Mouse (Mus musculus) megakaryocyte, embryonic 14.5 days (primary cell): ENCODE data around the gene Mysm1. TPM values are rescaled to one million over a fixed set of nuclear protein-coding genes. Genes with fewer than 3 reads are reported as not detected.
A peak's percentile ranks its signal among the peaks of the same experiment; 100 is the strongest.

ENCODE experiments used
- H3K27me3 ChIP-seq: replicated peaks from 2 replicates; pipeline ENCODE3; 2012; ENCODE audit warnings: inconsistent platforms
- H3K36me3 ChIP-seq: replicated peaks from 2 replicates; pipeline ENCODE3; 2012; ENCODE audit warnings: low read length, inconsistent platforms, mixed read lengths
- H3K4me1 ChIP-seq: 2 replicates; pipeline ENCODE4 v1.6.1; 2012; ENCODE audit warnings: inconsistent platforms
- H3K4me3 ChIP-seq: replicated peaks from 2 replicates; pipeline ENCODE3; 2012; ENCODE audit warnings: moderate library complexity, mild to moderate bottlenecking, inconsistent platforms
- H3K9me3 ChIP-seq: 2 replicates; pipeline ENCODE4 v1.6.1; 2012; ENCODE audit warnings: inconsistent platforms
- FLI1 ChIP-seq: IDR thresholded peaks from 2 replicates; pipeline ENCODE4 v1.6.1; 2012; ENCODE audit warnings: low read length, inconsistent platforms, mixed read lengths
- GATA1 ChIP-seq: IDR thresholded peaks from 3 replicates; pipeline ENCODE4 v1.6.1; 2012; ENCODE audit warnings: mixed read lengths, low read length, inconsistent platforms, borderline replicate concordance
- polyA plus RNA-seq: library from polyadenylated mRNA; stranded (reverse); fragments of >175 nt; gene quantifications from 2 replicates; pipeline ENCODE4 v1.2.3, GENCODE M21; 2012; ENCODE audit warnings: low replicate concordance; ENCODE audit not compliant: insufficient read depth

Mysm1 gene
- 0.39 TPM in 1 of 2 replicates, not detected in the other for polyA plus RNA-seq

- Histone ChIP-seq H3K9me3 (no peaks in the 10 kb centered on the region), H3K4me3 (peak within 1 kb of the TSS; percentile 94), H3K36me3 (peaks cover 27% of the 10 kb centered on the region), H3K4me1 (peaks cover 25% of the 10 kb centered on the region), H3K27me3 (no peaks in the 10 kb centered on the region)
- no peak for TF ChIP-seq GATA1
- no peak; the same call in 1 of the 2 replicates for TF ChIP-seq FLI1
These were observed at the start of gene Mysm1 for GRCm38 (mm10) chr4:94978590-94979499. Gene Mysm1, minus strand, starts transcription at chr4:94979100.

- Histone ChIP-seq H3K27me3 (peaks cover 13% of the 10 kb centered on the region), H3K4me1 (peaks cover 9% of the 10 kb centered on the region)
- TF ChIP-seq FLI1 = no peak
- TF ChIP-seq GATA1 = no peak
These were observed 47.1 kb upstream of the Mysm1 start for GRCm38 (mm10) chr4:95025847-95026600.

DNA sequence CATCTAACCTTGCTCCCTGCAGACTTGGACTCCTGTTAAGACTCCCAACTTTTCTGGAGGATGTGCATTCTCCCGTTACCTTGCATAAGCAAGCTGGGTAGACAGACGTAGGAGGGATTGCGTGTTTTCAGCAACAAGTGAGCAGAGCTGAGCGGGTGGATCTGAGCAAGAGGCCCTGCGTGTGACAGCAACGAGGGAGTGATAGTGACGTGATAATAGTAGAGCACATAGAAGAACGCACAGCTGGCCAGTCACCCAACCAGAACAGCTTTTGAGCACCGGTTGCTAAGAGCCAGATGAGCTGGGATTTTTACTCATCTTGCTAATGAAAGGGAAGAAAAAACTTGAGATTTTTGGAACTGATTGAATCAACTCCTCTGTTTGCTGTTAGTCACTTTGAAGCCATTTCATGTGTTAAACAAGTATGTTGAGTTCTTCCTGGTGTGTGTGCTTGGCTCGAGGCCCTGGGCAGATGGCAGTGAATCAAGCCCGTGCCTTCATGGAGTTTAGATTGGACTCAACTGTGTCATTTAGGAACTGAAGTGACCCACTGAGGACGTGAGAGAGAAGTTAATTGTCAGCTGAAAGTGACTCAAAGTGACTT is 44.6 kb upstream of the Mysm1 start:
- no peak overlapping the region for H3K4me3 ChIP-seq
- H3K36me3 ChIP-seq = no peaks in the 10 kb centered on the region
- H3K27me3 ChIP-seq = peaks cover 14% of the 10 kb centered on the region
- TF ChIP-seq GATA1 (no peak), FLI1 (no peak)
- peaks cover 13% of the 10 kb centered on the region for H3K4me1 ChIP-seq
- H3K9me3 ChIP-seq = no peaks in the 10 kb centered on the region

More at GRCm38 (mm10) chr4:95025847-95026600, 47.1 kb upstream of the Mysm1 start:
- Histone ChIP-seq H3K36me3 (no peaks in the 10 kb centered on the region), H3K4me3 (peak overlapping the region; percentile 9), H3K9me3 (no peaks in the 10 kb centered on the region)

DNA sequence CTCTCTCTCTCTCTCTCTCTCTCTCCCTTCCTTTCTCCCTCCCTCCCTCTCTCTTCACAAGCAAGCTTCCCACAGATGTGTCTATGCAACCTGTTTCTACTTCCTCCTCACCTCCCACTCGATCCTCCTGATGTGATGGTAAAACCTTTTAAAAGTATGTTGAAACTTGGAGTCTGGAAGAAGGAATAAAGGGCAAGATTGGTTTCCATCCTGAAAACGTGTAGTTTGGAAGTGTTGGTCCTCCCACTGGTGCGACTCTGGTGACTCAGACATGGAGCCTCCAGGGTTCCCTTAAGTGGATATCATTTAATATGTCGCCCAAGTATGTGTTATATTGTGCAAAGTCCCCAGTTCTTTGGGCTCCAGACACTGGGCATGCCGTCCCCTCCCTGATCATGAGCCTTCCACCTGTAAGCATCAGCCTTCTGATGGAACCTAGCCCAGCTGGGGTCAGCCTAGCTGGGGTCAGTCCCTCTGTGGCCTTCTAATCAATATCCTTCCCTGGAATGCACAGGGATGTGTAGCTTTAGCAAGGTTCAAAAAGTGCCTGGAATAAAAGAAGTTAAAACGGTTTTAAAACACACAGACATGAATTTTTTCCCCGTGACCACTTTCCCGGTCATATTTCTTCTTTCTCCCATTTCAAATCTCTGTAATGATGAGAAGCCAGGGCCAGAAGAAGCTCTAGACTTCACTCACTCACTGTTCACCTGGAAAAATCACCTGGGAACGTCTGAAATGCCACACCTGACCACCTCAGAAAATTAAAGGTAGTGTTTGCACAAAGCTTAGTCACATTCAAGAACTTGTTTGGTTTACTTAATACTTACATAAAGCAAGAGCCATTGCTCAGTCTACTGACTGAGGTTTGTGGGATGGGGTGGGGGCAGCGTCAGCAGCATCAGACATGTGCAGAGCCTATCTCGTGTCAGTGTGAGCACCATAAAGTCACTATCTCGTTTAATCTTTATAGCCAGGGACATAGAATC is 43.0 kb upstream of the Mysm1 start:
- Histone ChIP-seq H3K4me3 (no peak overlapping the region), H3K4me1 (peaks cover 13% of the 10 kb centered on the region), H3K36me3 (no peaks in the 10 kb centered on the region), H3K9me3 (no peaks in the 10 kb centered on the region), H3K27me3 (peaks cover 14% of the 10 kb centered on the region)
- TF ChIP-seq FLI1 = no peak
- no peak for TF ChIP-seq GATA1

DNA sequence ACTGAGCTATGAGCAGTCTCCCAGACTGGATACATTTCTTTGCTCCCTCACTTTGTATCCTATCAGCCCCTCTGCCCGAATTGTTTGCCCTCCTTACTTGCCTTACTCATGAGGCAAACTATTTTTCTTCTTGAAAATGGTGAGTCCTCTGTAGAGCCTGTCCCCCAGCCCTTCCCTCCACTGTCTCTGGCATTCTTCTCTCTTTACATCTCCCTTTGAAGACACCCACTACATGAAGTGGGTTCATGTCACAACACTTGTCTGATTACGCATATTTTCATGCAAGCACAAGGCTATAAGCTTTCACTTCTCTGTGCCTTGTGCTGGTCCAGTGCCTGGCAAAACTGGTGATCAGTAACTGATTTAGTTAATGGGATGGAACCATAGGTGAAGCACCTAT is 41.3 kb upstream of the Mysm1 start:
- no peaks in the 10 kb centered on the region for H3K9me3 ChIP-seq
- H3K36me3 ChIP-seq = no peaks in the 10 kb centered on the region
- H3K27me3 ChIP-seq = peaks cover 11% of the 10 kb centered on the region
- H3K4me3 ChIP-seq = no peak overlapping the region
- H3K4me1 ChIP-seq = 0 out of 2 replicates have a peak, but pooled peaks cover 4% of the 10 kb centered on the region
- TF ChIP-seq FLI1 = no peak

- H3K27me3 ChIP-seq = peaks cover 8% of the 10 kb centered on the region
- TF ChIP-seq GATA1 (no peak), FLI1 (no peak)
- H3K4me1 ChIP-seq = 0 out of 2 replicates have a peak, but pooled peaks cover 4% of the 10 kb centered on the region
- H3K36me3 ChIP-seq = no peaks in the 10 kb centered on the region
- no peak overlapping the region for H3K4me3 ChIP-seq
- H3K9me3 ChIP-seq = no peaks in the 10 kb centered on the region
These were observed 39.3 kb upstream of the Mysm1 start for GRCm38 (mm10) chr4:95018221-95018620.

- TF ChIP-seq GATA1 (no peak), FLI1 (no peak)
- peaks cover 4% of the 10 kb centered on the region for H3K9me3 ChIP-seq
- peaks cover 7% of the 10 kb centered on the region for H3K4me1 ChIP-seq
- no peak overlapping the region for H3K4me3 ChIP-seq
- H3K27me3 ChIP-seq = no peaks in the 10 kb centered on the region
- no peaks in the 10 kb centered on the region for H3K36me3 ChIP-seq
These were observed 33.8 kb upstream of the Mysm1 start for GRCm38 (mm10) chr4:95012706-95013105.

GRCm38 (mm10) chr4:95012256-95012655 is 33.4 kb upstream of the Mysm1 start:
- no peak overlapping the region for H3K4me3 ChIP-seq
- no peak for TF ChIP-seq FLI1
- no peak for TF ChIP-seq GATA1
- peaks cover 4% of the 10 kb centered on the region for H3K9me3 ChIP-seq
- no peaks in the 10 kb centered on the region for H3K36me3 ChIP-seq
- H3K27me3 ChIP-seq = no peaks in the 10 kb centered on the region
- H3K4me1 ChIP-seq = peaks cover 9% of the 10 kb centered on the region
